Mouse (Mus musculus): ENCODE results near the gene Slit3.

DNA sequence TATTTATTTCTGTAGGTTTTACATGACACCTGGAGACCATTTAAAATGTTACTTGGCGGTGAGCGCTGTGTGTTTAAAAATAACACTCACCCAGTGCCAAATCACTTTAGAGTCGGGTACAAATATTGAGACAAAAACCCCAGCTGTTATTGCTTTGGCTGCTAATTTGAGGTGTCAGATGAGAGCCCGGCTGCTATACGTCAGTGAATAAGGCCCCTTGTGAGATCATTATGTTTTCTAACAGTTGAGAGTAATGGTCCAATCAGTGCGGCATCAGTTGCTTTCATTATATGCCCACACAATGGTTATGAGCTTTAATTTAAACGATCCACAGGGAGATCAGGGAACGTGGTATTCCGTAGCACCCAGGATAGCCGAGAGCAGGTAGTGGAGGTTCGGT is 435.2 kb downstream of the Slit3 start:
- no peak for TF ChIP-seq CTCF (IDR thresholded peaks at IDR 0.05; ENCODE audit: low read depth)
- no peak for TF ChIP-seq EP300 (IDR thresholded peaks at IDR 0.05; ENCODE audit: low read depth)

Data from liver, embryonic 14.5 days (tissue).